10 mouse cellular contexts compared by ENCODE assay signal in the genomic region with DNA sequence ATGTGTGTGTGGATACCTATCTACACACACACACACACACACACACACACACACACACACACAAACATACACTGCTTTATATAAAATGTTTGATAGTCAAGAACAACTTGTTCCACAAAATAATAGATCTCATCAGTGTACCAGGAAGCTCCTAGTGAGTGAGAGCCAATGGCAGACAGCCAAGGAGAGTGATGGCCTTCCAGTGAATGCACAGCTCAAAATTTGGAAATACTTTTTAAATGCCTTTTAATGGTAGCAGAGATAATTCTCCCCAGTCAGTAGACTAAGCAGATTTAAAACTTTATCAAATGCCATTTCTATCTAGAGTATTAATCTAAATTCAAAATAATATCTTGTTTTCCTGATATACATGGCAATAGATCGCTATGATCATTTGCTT.
A peak's percentile ranks its signal among the peaks of the same experiment; 100 is the strongest.
DNase-seq lines count a peak whose midpoint lies in the region; ATAC-seq and TF ChIP-seq lines count a peak whose summit lies in the region.
"Had no signal": no experiment of that assay in that cellular context is flagged by ENCODE, and none has a peak within 500 bp of the region (broad histone marks: within the 10 kb centered on the region; RNA-seq: fewer than 3 reads in every experiment).

No protein-coding gene starts in this region.

- no peaks in the 10 kb centered on the region for H3K4me1 ChIP-seq in lung, postnatal 0 days (ENCODE audit: insufficient read depth, low read depth, low read length)
- H3K4me1 ChIP-seq: midbrain, embryonic 12.5 days had no signal

- TF ChIP-seq CTCF in lung, postnatal 0 days (IDR thresholded peaks at IDR 0.05) = no peak

- H3K4me2 ChIP-seq in lung, postnatal 0 days (replicated peaks; ENCODE audit: low read depth, low read length) = no peak overlapping the region
- H3K4me2 ChIP-seq: liver, embryonic 13.5 days; midbrain, embryonic 12.5 days had no signal

- no peaks in the 10 kb centered on the region for H3K27me3 ChIP-seq in lung, postnatal 0 days (replicated peaks; ENCODE audit: insufficient read depth, low read length)
- H3K27me3 ChIP-seq: liver, embryonic 13.5 days; midbrain, embryonic 12.5 days had no signal

- no peak for TF ChIP-seq EP300 in lung, postnatal 0 days (IDR thresholded peaks at IDR 0.05)

- no peak overlapping the region for H3K27ac ChIP-seq in lung, postnatal 0 days (ENCODE audit: low read length)
- H3K27ac ChIP-seq: liver, embryonic 13.5 days; midbrain, embryonic 12.5 days had no signal

- H3K4me3 ChIP-seq in lung, postnatal 0 days (ENCODE audit: low read depth, low read length) = no peak overlapping the region
- H3K4me3 ChIP-seq: liver, embryonic 13.5 days; midbrain, embryonic 12.5 days had no signal

- 79% methylated on average over 1 of the region's 1 CpGs for WGBS in lung, postnatal 0 days

- peak; percentile 4 to 13 for DNase-seq in kidney, postnatal 36 days
- no peak for DNase-seq in kidney, postnatal 10 days
- DNase-seq in adipocyte (ENCODE audit: low spot score) = peak; percentile 51
- DNase-seq in adrenal gland, postnatal 36 days = peak; percentile 62 to 70
- DNase-seq in lung, postnatal 0 days (ENCODE audit: low spot score) = peak; percentile 69
- no peak for DNase-seq in frontal cortex, postnatal 10 days (ENCODE audit: low spot score in 2 of 2)
- DNase-seq in urinary bladder, adult 2 months (ENCODE audit: low spot score) = no peak
- DNase-seq: liver, embryonic 13.5 days had no signal

- no peak overlapping the region for H3K9ac ChIP-seq in lung, postnatal 0 days (replicated peaks; ENCODE audit: low read depth)
- H3K9ac ChIP-seq: liver, embryonic 13.5 days; midbrain, embryonic 12.5 days had no signal

- H3K9me3 ChIP-seq in lung, postnatal 0 days (ENCODE audit: low read length) = no peaks in the 10 kb centered on the region
- H3K9me3 ChIP-seq: liver, embryonic 13.5 days; midbrain, embryonic 12.5 days had no signal

- ATAC-seq in lung, postnatal 0 days = peak; percentile 32; the same call in 1 of the 2 replicates
- ATAC-seq: intestine, embryonic 16.5 days had no signal

- no peaks in the 10 kb centered on the region for H3K36me3 ChIP-seq in lung, postnatal 0 days (ENCODE audit: insufficient read depth, low read length)
- H3K36me3 ChIP-seq: liver, embryonic 13.5 days; midbrain, embryonic 12.5 days had no signal

Comparison
In these comparisons a context has a peak if more than half of its experiments do, and no peak if none do; other contexts are left out.
1. DNase-seq: peak in kidney, postnatal 36 days (2 of 2), adipocyte (single experiment), adrenal gland, postnatal 36 days (2 of 2) and lung, postnatal 0 days (single experiment); none in kidney, postnatal 10 days (single experiment), frontal cortex, postnatal 10 days (0 of 2) and urinary bladder, adult 2 months (single experiment).